Mouse (Mus musculus) liver, adult (tissue): Measurements from ENCODE around the gene Myo1f.

Source experiments
- GATA4 ChIP-seq: IDR thresholded peaks from 2 replicates; pipeline ENCODE4 v1.6.1; 2014; ENCODE audit warnings: mild to moderate bottlenecking, low read length; ENCODE audit not compliant: insufficient replicate concordance

The Myo1f gene

DNA sequence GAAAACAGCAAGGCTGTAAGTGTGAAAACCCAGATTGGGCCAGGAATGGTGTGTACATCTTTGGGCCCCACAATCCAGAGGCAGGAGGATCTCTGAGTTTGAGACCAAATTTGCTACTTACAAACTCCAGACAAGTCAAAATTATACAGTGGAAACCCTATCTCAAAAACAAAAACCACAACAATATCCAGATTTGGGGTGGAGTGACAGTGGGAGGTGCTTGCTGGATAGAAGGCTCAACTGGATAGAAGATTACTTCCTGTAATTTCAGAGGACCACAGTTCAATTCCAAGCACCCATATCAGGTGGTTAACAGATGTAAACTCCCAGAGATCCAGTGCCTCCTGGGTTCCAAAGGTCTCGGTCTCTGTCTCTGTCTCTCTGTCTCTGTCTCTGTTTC, 971 bp upstream of the Myo1f start:
- TF ChIP-seq GATA4 = no peak

DNA sequence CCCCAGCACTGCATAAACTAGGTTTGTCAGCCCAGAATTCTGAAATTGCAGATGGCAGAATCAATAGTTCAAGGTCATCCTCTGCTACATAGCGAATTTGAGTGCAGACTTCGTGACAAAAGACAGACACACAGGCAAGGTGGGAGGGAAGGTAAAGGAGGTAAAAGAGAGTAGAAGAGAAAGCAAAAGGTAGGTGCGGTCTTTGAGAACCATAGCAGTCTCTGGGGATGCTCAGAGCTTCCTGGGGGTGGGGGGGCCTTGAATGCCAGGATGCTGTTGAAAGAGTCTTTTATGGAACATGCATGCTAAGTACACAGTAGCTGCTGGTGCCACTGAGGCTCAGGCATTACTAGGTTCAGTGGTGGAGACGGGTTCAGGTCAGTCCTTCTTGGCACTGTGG, 2.4 kb downstream of the Myo1f start:
- no peak for TF ChIP-seq GATA4

DNA sequence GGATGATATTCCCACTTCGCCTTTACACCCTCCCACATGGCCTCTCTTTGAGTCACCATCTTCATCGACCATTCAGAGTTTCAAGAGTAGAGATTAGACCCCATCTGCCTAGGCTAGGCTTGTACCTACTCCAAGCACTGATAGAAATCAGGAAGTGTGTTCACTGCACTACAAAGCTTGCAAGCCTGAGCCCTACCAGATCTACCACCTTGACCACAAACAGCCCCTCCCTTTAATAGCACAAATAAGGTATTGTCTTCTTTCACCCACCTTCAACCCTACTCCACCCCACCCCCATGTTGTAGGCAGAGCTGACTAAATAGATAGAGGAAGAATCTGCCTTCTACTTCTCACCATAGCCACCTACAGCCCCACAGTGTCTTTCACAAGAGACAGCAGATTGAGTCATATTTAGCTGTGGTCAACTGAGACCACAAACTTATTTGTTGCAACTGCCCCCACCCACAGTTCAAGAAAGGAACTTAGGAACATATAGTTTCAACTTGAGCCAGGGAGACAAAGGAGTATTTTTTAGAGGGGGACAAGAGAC, 8.1 kb downstream of the Myo1f start:
- TF ChIP-seq GATA4 = no peak

DNA sequence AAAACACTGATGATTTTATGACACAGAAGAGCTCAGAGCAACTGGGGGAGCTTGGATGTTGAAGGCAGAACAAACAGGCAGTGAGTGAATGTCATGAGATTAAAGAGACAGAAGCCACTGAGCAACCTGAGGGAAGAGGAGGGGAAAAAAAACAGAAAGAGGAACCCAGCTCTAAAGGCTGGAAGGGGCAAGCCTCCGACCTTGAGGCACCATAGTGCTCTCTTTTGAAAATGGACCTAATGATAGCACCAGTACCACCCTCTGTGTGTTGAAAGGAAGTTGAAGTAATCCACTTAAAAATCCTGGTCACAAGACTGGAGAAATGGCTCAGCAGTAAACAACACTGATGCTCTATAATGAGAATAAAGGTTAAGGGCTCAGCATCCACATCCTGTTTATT, 9.1 kb downstream of the Myo1f start:
- no peak for TF ChIP-seq GATA4

DNA sequence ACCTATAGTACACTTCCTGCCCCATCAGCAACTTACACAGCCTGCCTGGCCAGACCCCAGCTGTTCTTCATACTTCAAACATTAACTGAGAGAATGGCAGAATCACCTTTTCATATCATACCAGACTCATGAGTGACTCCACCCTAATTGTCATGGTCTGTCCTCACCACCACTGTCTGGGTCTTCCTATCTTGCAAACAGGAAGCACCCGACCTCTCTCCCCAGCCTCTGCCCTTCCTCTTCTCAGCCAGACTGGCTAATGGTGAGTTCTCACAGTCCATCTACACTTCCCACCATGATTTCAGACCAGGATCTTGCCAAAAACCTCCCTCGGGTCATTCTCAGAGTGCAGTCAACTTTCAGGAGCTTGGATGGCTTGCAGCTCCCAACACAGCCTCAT, 10.7 kb downstream of the Myo1f start:
- no peak for TF ChIP-seq GATA4

DNA sequence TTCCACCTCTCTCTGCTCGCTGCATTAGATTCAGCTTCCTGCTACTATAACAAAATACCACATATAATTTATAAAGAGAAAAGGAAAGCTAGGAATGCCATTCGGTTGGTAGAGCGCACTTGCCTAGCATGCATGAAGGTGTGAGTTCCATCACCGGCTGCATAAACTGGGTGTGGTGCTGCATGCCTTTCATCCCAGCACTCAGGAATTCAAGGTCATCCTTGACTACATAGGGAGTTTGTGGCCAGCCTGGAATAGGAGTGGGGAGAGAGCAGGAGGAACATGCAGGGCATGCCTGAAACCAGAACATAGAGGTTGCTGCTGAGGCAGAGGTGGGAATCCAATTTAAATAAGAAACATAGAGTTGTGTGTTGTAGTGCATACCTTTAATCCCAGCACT, 28.6 kb downstream of the Myo1f start:
- no peak for TF ChIP-seq GATA4

DNA sequence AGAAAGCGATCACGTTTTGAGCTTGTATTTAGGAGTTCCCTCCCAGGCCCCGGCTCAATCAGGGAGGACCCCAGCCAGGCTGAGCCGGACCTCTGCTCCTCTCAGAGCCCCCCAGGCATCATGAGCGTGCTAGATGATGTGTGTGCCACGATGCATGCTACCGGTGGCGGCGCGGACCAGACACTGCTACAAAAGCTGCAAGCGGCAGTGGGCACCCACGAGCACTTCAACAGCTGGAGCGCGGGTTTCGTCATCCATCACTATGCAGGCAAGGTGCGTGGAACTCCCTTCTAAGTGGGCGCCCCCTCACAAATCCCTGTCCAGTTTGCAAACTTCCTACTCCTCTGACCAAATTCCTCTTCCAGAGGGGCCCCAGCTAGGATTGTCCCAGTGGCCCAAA, 30.5 kb downstream of the Myo1f start:
- no peak for TF ChIP-seq GATA4

DNA sequence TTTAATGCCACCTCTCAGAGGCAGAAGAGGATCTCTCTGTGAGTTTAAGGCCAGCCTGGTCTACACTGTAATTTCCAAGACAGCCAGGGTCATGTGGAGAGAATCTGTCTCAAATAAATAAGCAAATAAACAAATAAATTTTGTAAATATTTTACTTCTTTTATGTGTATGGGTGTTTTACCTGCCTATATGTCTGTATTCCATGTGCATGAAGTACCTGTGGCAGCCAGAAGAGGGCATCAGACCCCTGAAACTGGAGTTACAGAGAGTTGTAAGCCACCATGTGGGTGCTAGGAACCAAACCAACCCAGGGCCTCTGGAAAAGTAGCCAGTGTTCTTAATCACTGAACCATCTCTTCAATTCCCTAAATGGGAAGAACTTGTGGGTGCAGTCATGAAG, 41.8 kb downstream of the Myo1f start:
- TF ChIP-seq GATA4 = no peak

DNA sequence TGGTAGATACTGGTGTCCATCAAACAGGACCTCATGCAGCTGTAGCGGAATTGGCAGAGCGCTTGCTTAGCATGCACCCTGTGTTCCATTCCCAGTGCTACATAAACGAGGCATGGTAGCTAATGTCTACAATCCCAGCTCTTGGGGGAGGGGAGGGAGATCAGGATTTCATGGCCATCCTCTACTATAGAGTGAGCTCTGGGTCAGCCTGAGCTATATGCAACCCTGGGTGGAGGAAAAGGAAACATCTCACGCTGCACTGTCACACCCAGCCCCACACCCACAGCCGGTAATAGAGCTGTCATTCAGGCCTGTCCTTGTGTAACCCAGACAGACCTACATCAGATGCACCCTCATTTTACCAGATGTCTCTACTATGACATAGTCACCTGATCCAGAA, 43.0 kb downstream of the Myo1f start:
- no peak for TF ChIP-seq GATA4

DNA sequence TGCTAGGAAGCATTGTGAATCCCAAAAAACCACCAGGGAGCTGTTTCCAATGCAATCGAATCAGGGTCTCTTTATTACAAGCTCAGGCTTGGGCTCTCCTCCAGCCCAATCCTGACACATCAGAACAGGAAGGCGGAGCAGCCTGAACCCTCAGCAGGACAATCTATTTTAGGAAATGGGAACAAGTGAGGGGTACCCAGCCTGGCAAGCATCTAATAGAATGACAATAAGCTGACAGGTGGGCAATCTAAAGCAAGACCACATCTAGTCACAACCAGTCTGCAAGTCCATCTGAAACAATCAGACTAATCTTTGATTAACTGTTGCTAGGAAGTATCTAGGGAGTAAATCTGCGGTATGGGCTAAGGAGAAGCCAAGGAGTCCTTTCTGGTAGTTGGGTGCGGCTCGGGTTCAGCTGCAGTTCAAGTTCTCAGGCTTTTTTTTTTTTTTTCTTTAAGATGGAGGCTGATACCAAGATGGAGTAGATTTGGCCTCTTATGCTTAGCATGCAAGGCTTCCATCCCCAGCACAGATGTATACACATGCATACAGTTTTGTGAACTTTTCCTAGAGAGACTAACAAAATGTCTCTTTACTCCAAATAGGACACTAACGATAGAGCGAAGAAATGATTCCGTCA, 44.4 kb downstream of the Myo1f start:
- no peak for TF ChIP-seq GATA4

DNA sequence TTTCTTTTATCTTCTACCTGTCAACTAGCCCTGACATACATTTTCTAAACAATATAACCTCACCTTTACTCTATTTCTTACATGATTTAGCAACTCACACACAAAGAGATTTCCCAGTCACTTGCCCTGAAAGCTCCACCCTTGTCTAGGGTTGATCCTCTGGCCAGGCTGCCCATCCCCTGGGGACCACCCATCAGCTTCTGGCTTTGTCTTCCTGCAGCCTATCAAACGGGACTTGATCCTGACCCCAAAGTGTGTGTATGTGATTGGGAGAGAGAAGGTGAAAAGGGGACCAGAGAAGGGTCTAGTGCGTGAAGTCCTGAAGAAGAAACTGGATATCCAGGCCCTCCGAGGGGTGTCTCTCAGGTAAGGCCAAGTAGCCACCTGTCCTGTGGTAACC, 45.3 kb downstream of the Myo1f start:
- no peak for TF ChIP-seq GATA4

DNA sequence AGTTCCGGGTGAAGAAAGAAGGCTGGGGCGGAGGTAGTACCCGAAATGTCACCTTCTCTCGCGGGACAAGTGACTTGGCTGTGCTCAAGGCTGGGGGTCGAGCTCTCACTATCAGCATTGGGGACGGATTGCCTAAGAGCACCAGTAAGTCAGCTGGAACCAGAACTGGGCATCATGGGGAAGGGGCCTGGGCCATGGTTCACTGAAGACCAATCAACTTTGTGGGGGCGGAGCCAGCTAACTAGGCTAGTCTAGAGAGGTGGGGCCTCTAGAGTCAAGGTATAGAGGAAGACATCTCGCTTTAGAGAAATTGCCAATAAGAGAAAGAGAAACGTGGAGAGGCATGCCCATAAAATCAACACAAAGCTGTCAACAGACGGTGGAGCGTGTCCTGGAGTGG, 46.4 kb downstream of the Myo1f start:
- TF ChIP-seq GATA4 = no peak

DNA sequence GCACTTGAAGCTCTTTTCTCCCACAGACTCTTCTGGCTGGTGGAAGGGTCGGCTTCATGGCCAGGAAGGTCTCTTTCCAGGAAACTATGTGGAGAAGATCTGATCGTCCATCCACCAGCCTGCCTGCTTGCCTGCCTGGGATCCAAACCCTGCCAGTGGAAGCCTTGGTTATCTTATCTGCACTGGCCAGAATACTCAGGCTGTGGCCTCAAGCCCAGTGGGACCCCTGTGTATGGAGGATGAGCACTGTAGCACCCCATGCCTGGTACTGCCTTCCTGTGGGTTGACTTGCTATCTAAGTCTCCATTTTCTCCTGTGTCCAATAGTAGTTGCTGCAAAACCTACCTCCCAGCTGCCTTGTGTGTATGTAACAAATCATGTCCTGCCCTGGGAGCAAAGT, 51.8 kb downstream of the Myo1f start:
- no peak for TF ChIP-seq GATA4

DNA sequence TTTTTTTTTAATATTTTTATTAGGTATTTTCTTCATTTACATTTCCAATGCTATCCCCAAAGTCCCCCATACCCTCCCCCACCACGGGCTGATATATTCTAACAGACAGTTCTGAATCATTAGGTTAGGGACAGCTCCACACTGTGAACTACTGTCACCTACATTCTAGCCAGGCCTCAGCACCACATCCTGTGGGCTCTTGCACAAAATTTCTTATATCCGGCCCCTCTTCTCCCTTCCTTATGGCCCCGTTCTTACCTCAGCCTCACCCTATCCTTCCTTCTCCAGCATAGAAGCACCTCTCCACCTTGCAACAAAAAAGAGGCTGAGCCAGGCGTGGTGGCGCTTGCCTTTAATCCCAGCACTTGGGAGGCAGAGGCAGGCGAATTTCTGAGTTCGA, 55.0 kb downstream of the Myo1f start:
- TF ChIP-seq GATA4 = no peak

DNA sequence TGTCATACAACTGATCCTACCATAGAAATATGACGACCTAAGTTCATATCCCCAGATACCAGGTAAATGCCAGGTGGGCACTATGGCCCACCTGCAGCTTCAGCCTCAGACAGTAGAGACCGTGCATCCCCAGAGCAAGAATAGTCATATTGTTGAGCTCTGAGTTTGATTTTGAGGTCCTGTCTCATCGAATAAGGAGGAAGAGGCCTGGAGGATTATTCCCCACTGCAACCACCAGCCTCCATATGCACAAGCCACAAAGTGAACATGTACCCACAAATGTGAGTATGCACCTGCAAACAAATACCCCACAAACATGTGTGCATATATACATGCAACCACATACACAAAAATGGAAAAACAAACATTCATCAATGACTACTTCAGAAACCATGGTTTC, 71.8 kb downstream of the Myo1f start:
- TF ChIP-seq GATA4 = no peak

DNA sequence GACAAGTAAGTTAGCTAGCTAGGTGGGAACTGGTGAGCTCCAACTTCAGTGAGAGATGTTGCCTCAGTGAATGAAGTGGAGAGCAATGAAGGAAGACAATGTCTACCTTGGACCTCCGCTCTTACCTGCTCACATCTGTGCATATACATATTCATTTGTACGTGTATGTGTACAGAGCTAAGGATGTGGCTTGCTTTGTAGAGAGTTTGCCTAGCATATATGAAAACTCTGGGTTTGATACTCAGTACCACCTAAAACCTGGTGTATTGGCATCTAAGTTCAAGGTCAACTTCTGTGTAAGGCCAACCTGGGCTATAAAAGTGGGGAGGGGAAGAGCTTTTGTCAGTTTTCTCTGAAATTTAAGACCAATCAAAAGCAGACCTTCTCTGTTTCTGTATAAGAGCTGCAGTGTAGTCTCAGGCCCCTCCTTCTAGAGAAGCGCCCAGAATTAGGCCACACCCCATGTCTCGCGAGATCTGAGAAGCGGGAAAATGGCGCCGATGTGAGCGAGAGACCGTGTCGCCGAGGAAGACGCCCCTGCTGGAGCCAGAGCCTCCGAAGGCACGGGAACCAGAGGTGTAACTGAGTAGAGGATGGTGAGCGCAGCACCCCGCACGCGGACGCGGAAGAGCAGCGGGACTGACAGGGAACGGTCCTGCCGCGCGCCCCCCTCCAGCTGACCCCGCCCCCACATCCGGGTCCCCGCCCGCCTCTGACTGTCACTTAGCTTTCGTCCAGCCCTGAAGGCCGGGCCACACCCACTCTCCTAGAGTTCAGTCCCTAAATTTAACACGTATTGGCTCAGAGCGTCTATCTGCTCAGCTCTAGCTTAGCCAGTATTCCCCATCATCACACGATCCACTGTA, 73.3 kb downstream of the Myo1f start, which contains the start of gene Zfp414:
Gene Zfp414 (plus strand): TSS at position 470 of the 866 bp plus-strand sequence.
- TF ChIP-seq GATA4 = no peak

DNA sequence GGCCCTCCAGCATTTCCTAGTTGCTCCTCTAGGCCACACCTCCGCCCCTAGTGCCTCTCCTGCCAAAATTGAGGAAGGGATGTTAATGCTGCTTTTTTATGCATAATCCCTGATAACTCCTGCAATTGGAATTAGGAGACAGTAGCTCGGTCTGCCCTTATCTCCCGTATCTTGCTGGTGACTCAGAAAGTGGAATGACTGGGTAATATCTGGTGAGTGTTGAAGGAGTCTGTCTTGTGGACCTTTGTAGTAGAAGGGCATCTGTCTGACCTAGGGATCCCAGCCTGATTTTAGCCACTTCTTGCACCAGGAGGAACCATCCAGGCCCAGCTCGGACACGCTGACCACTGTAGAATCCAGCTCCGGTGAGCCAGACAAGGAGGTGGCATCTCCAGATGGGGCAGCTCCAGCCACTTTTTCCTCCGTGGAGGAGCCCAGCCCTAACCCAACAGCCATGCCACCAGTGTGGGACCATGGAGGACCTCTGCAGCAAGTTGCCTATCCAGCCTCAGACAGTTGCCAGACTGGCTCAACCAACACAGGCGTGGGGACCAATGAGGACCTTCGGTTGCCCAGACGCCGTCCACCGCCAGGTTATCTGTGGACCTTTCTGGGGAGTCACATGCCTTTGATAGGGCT, 74.1 kb downstream of the Myo1f start:
- no peak for TF ChIP-seq GATA4
